Mouse (Mus musculus) layer of hippocampus, postnatal 36 days (tissue): ENCODE measurements at regions not wholly inside any gene's neighbourhood (a gene's known extent, or its start where the extent isn't known, plus 50 kb on each side); places are given as distances from the start of the nearest gene placed in this dataset.

Experiments used
- DNase-seq, 2 experiments: peaks; one replicate each; pipeline ENCODE4 v3.0.0; 2022

- DNase-seq, result no peak
Measured at GRCm38 (mm10) chr1:128669241-128669666, 77.2 kb upstream of the Cxcr4 start.

GRCm38 (mm10) chr1:128668718-128669117, 76.6 kb upstream of the Cxcr4 start:
- DNase-seq, result no peak

GRCm38 (mm10) chr1:128667121-128667762, 75.1 kb upstream of the Cxcr4 start:
- no peak for DNase-seq

- DNase-seq, result no peak
Measured at GRCm38 (mm10) chr1:128663207-128663606, 71.1 kb upstream of the Cxcr4 start.

GRCm38 (mm10) chr1:128659857-128660256, 67.8 kb upstream of the Cxcr4 start:
- DNase-seq, result peak; percentile 13 to 14

GRCm38 (mm10) chr1:128658802-128659201, 66.7 kb upstream of the Cxcr4 start:
- no peak for DNase-seq

GRCm38 (mm10) chr1:128654099-128654862, 62.2 kb upstream of the Cxcr4 start:
- DNase-seq, result no peak

GRCm38 (mm10) chr1:128650596-128650995, 58.5 kb upstream of the Cxcr4 start:
- DNase-seq, result no peak

- no peak for DNase-seq
Measured at GRCm38 (mm10) chr1:128649490-128650178, 57.5 kb upstream of the Cxcr4 start.

GRCm38 (mm10) chr1:128643316-128643776, 51.3 kb upstream of the Cxcr4 start:
- DNase-seq, result no peak

GRCm38 (mm10) chr1:128642212-128642611, 50.1 kb upstream of the Cxcr4 start:
- no peak for DNase-seq
